Mouse (Mus musculus) midbrain, embryonic 14.5 days (tissue): ENCODE measurements at regions not wholly inside any gene's neighbourhood (a gene's known extent, or its start where the extent isn't known, plus 50 kb on each side); places are given as distances from the start of the nearest gene placed in this dataset.

Source experiments
- ATAC-seq: fragments of 200-750 bp; cut with Nextera tagmentation; 2 replicates; pipeline ENCODE4 v1.8.0; 2017; ENCODE audit warnings: moderate number of reproducible peaks, moderate library complexity; ENCODE audit not compliant: low FRiP score, low TSS enrichment
- DNase-seq: peaks from one replicate; pipeline ENCODE4 v3.0.0-alpha.2; 2015
- H3K27ac ChIP-seq: fragments of 300-500 bp; sonication (generic); replicated peaks from 2 replicates; pipeline ENCODE4 v1.5.1; 2014; ENCODE audit warnings: mild to moderate bottlenecking, low read depth, low read length, moderate library complexity
- H3K27me3 ChIP-seq: fragments of 300-500 bp; sonication (generic); 2 replicates; pipeline ENCODE4 v1.6.1; 2014; ENCODE audit warnings: low read length, control low read depth, mixed read lengths; ENCODE audit not compliant: control insufficient read depth, insufficient read depth
- H3K36me3 ChIP-seq: fragments of 300-500 bp; sonication (generic); 2 replicates; pipeline ENCODE4 v1.6.1; 2014; ENCODE audit warnings: low read length, control low read depth; ENCODE audit not compliant: control insufficient read depth, insufficient read depth
- H3K4me1 ChIP-seq: fragments of 300-500 bp; sonication (generic); 2 replicates; pipeline ENCODE4 v1.6.1; 2014; ENCODE audit warnings: mild to moderate bottlenecking, antibody characterized with exemption, low read length, control low read depth; ENCODE audit not compliant: control insufficient read depth, insufficient read depth
- H3K4me2 ChIP-seq: fragments of 300-500 bp; sonication (generic); 2 replicates; pipeline ENCODE4 v1.6.1; 2014; ENCODE audit warnings: mild to moderate bottlenecking, low read length, moderate library complexity
- H3K4me3 ChIP-seq: fragments of 300-500 bp; sonication (generic); replicated peaks from 2 replicates; pipeline ENCODE4 v1.5.1; 2014; ENCODE audit warnings: low read depth, low read length
- H3K9ac ChIP-seq: fragments of 300-500 bp; sonication (generic); replicated peaks from 2 replicates; pipeline ENCODE4 v1.6.1; 2014; ENCODE audit warnings: mild to moderate bottlenecking, low read length, moderate library complexity
- H3K9me3 ChIP-seq: fragments of 300-500 bp; sonication (generic); 2 replicates; pipeline ENCODE4 v1.6.1; 2016; ENCODE audit warnings: low read length, control low read depth, mixed read lengths; ENCODE audit not compliant: control insufficient read depth
- WGBS: fragments of 180-500 bp; shearing (Covaris S2); extraction: QIAGEN DNeasy Blood & Tissue Kit; methylation state at CpG from one replicate; pipeline ENCODE4 v1.1.7; 2014; 5-methylcytosine and 5-hydroxymethylcytosine counted together

DNA sequence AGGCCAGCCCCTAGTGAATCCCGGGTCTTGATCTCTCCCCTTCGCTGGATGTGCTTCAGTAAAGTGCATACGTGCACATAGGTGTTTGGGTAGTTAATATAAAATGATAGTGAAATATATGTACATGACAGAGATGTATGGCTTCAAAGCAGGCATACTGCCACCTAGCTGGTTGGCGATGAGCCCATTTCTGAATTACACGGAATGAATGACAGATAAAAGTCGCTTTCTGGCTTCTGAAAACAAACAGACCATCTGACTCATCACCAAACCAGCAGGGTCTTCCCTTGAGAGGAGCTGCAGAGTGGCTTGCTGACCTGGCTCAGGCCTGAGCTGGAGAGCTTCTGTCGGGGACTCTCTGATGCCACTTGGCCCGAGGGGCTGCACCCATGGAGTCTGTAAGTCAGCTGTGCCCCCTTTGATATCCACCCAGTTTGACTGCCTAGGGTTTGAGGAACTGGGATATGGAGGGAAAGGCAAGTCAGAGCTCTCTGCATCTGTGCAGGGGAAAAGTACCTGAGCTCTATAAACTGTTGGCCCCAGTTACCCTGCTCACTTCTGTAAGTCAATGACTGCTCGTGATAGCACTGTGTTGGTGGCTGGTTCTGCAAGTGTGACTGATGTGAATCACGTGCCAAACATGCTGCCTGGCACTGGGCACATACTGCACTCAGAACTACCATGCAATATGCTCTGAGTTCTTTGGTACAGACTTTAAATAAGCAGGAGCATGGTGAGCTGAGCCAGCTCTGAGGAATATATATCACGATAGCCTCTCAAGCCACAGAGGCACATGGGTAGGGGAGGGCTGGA, 240.8 kb downstream of the Cxcl12 start:
- Histone ChIP-seq H3K9me3 (no peaks in the 10 kb centered on the region), H3K4me3 (no peak overlapping the region), H3K9ac (no peak overlapping the region), H3K27ac (no peak overlapping the region), H3K4me2 (no peak overlapping the region), H3K36me3 (no peaks in the 10 kb centered on the region), H3K27me3 (no peaks in the 10 kb centered on the region), H3K4me1 (no peaks in the 10 kb centered on the region)
- DNase-seq (peak; percentile 39), ATAC-seq (no peak)
- 84% methylated on average over 11 of the region's 11 CpGs for WGBS

DNA sequence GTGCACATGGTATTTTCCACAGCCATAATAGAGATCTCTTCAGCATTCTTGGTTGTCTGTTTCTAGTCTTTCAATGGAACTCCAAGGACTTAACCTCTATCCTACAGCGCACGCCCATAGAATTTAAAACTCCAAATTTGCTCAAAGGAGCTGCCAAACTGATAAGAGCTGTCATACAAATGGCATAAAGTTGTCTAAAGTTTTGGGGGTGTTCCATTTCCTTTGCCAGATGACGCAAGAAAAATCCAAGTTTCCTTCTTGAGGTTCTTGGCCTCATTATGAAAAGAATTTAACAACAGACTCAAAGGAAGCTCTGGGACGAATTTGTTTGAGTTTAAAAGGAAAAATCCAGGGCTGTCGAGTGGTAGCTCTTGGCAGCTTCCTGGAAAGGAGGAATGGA, 246.6 kb downstream of the Cxcl12 start:
- no peaks in the 10 kb centered on the region for H3K27me3 ChIP-seq
- no peak overlapping the region for H3K4me2 ChIP-seq
- WGBS = 84% methylated on average over 5 of the region's 5 CpGs
- H3K27ac ChIP-seq = no peak overlapping the region
- H3K4me1 ChIP-seq = no peaks in the 10 kb centered on the region
- no peak for ATAC-seq
- no peaks in the 10 kb centered on the region for H3K36me3 ChIP-seq
- no peak overlapping the region for H3K9ac ChIP-seq
- DNase-seq = no peak
- H3K9me3 ChIP-seq = no peaks in the 10 kb centered on the region
- H3K4me3 ChIP-seq = no peak overlapping the region

DNA sequence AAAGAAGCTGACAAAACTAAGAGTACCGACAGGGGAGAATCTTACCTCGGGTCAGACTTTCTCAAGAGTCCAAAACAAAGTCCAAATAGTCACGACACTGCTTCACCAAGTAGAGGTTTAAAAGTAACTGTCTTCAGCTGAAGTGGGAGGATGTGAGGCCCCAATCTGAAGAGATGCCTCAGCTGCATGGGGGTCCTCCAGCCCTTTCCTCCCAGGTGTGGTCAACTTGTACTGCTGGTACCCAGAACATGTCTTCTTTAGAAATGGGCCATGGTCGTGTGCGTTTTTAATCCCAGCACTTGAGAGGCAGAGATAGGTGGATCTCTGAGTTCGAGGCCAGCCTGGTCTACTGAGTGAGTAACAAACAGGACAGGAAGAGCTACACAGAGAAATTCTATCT, 247.6 kb downstream of the Cxcl12 start:
- Histone ChIP-seq H3K36me3 (no peaks in the 10 kb centered on the region), H3K4me1 (no peaks in the 10 kb centered on the region), H3K27ac (no peak overlapping the region), H3K9ac (no peak overlapping the region), H3K27me3 (no peaks in the 10 kb centered on the region), H3K9me3 (no peaks in the 10 kb centered on the region), H3K4me3 (no peak overlapping the region), H3K4me2 (no peak overlapping the region)
- 83% methylated on average over 6 of the region's 6 CpGs for WGBS
- ATAC-seq = no peak
- no peak for DNase-seq

DNA sequence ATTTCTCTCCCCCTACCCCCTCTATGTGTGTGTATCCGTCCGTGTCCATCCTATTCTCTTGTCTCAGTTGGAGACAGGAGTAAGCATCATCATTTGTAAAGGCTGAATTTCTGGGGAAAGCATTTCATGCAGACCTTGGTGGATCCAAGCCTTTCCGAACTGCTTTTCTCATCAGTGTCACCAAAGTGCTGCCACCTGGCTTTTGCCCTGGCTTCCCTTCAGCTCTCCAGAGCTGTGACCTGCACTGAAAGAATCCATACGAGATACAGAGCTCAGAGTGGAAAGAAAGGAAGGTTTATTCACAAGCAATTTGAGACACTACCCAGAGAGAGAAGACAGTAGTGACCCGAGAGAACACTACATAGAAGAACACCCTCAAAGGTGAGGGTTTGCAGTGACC, 248.1 kb downstream of the Cxcl12 start:
- Histone ChIP-seq H3K4me2 (no peak overlapping the region), H3K9ac (no peak overlapping the region), H3K4me3 (no peak overlapping the region), H3K4me1 (no peaks in the 10 kb centered on the region), H3K9me3 (no peaks in the 10 kb centered on the region), H3K36me3 (no peaks in the 10 kb centered on the region), H3K27ac (no peak overlapping the region), H3K27me3 (no peaks in the 10 kb centered on the region)
- ATAC-seq (no peak), DNase-seq (no peak)
- WGBS = 41% methylated on average over 5 of the region's 5 CpGs

GRCm38 (mm10) chr6:117422846-117423573, 254.7 kb downstream of the Cxcl12 start:
- Histone ChIP-seq H3K4me3 (no peak overlapping the region), H3K27ac (no peak overlapping the region), H3K36me3 (no peaks in the 10 kb centered on the region), H3K4me1 (no peaks in the 10 kb centered on the region), H3K4me2 (no peak overlapping the region), H3K27me3 (no peaks in the 10 kb centered on the region), H3K9me3 (no peaks in the 10 kb centered on the region), H3K9ac (no peak overlapping the region)
- WGBS = 83% methylated on average over 10 of the region's 10 CpGs
- ATAC-seq = no peak
- no peak for DNase-seq

- DNase-seq = no peak
These were observed 258.0 kb downstream of the Cxcl12 start for GRCm38 (mm10) chr6:117426363-117426762.

DNA sequence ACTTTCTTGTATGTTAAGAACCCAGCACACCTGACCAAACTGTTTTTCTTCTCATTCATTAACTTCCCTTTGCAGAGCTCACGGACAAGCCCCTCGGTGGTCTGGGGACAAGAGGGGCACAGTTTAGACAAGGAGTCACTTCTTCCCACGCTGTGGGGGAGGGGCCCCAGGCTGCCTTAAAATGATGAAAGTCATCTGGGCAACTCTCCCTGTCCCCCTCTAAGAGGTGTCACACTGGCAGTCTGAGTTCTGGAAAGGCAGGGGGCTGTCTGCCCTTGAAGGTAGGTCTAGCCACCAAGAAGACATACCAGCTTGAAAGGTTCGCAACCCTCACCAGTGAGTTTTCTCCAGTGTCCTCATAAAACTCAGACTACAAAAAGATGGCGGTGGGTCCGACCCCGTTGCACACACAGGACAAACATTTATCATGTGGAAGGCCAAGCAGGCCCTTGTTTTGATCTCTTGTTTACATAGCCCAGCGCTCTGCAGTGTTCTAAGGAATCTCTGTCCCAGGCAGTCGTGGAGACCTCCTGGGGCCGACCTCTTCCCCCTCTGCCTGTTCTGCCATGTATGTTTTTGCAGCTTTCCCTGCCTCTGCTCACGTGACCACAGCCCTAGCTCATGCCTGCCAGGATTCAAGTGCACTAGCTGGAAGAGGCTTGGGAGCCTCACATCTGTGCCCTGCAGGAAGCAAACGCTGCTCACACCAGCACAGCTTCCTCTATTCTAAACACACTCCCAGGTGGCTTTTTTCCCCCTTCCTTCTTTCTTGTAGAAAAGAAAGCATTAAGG, 259.2 kb downstream of the Cxcl12 start:
- H3K4me3 ChIP-seq = no peak overlapping the region
- H3K27ac ChIP-seq = no peak overlapping the region
- 56% methylated on average over 12 of the region's 12 CpGs for WGBS
- no peak overlapping the region for H3K9ac ChIP-seq
- H3K36me3 ChIP-seq = no peaks in the 10 kb centered on the region
- no peaks in the 10 kb centered on the region for H3K4me1 ChIP-seq
- H3K27me3 ChIP-seq = no peaks in the 10 kb centered on the region
- ATAC-seq = no peak
- DNase-seq = peak; percentile 47
- H3K9me3 ChIP-seq = no peaks in the 10 kb centered on the region
- H3K4me2 ChIP-seq = no peak overlapping the region

More at GRCm38 (mm10) chr6:117426363-117426762, 258.0 kb downstream of the Cxcl12 start:
- Histone ChIP-seq H3K27me3 (no peaks in the 10 kb centered on the region), H3K36me3 (no peaks in the 10 kb centered on the region), H3K4me3 (no peak overlapping the region), H3K9ac (no peak overlapping the region), H3K9me3 (no peaks in the 10 kb centered on the region), H3K4me2 (no peak overlapping the region), H3K27ac (no peak overlapping the region), H3K4me1 (no peaks in the 10 kb centered on the region)
- no peak for ATAC-seq
- 93% methylated on average over 5 of the region's 5 CpGs for WGBS

DNA sequence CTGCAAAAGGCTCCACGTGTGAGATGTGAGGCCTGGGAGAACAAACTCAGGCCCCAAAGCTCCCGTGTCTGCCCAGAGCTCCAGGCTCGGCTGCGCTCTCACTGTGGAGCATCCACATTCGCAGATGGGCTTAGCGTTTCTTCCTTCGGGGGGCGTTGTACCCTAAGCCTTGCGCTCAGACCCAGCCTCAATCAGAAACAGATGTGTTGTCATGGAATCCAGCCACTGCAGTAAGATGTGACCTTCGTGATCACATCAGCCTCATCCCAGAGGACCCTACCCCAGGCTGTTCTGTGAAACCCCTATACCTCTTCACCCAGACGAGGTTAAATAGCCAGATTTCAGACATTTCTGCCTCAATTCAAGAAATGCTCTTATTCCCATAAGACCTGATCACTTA, 260.1 kb downstream of the Cxcl12 start:
- DNase-seq = no peak
- ATAC-seq = no peak
- Histone ChIP-seq H3K9me3 (no peaks in the 10 kb centered on the region), H3K4me1 (no peaks in the 10 kb centered on the region), H3K27ac (no peak overlapping the region), H3K4me3 (no peak overlapping the region), H3K36me3 (no peaks in the 10 kb centered on the region), H3K9ac (no peak overlapping the region), H3K4me2 (no peak overlapping the region), H3K27me3 (no peaks in the 10 kb centered on the region)
- 88% methylated on average over 11 of the region's 11 CpGs for WGBS
